Mouse (Mus musculus) gastrocnemius, adult 2 months (tissue): ENCODE data around the gene Ankrd2. TPM values are rescaled to one million over a fixed set of nuclear protein-coding genes. Genes with fewer than 3 reads are reported as not detected.

Experiments
- DNase-seq: peaks from one replicate; pipeline ENCODE4 v3.0.0; 2022
- H3K27ac ChIP-seq: fragments of 200-600 bp; 2 replicates; pipeline ENCODE4 v1.8.1; 2022; ENCODE audit warnings: mild to moderate bottlenecking
- H3K4me3 ChIP-seq: fragments of 200-600 bp; 2 replicates; pipeline ENCODE4 v1.8.1; 2022; ENCODE audit warnings: mild to moderate bottlenecking, moderate library complexity
- CTCF ChIP-seq: fragments of 200-600 bp; IDR thresholded peaks from 2 replicates; pipeline ENCODE4 v1.8.1; 2022; ENCODE audit warnings: antibody characterized with exemption, mild to moderate bottlenecking, moderate library complexity
- intact Hi-C: fragments of 180-260 bp; cut with DNase I; formaldehyde crosslinking; loops from one replicate; pipeline ENCODE4 v1.15.1; 2025
- total RNA-seq, 2 experiments: library from RNA; stranded (reverse); gene quantifications; 2 replicates each; pipeline ENCODE4 v1.2.3; 2021

Ankrd2 gene
- total RNA-seq, 2 experiments from 2014 or later: 154 to 235 TPM

GRCm38 (mm10) chr19:42019011-42019522, 16.7 kb upstream of the Ankrd2 start:
- intact Hi-C loops: no loop called here
- no peak for TF ChIP-seq CTCF
- H3K27ac ChIP-seq: peak overlapping the region; percentile 29
- no peak overlapping the region for H3K4me3 ChIP-seq
- no peak for DNase-seq

DNA sequence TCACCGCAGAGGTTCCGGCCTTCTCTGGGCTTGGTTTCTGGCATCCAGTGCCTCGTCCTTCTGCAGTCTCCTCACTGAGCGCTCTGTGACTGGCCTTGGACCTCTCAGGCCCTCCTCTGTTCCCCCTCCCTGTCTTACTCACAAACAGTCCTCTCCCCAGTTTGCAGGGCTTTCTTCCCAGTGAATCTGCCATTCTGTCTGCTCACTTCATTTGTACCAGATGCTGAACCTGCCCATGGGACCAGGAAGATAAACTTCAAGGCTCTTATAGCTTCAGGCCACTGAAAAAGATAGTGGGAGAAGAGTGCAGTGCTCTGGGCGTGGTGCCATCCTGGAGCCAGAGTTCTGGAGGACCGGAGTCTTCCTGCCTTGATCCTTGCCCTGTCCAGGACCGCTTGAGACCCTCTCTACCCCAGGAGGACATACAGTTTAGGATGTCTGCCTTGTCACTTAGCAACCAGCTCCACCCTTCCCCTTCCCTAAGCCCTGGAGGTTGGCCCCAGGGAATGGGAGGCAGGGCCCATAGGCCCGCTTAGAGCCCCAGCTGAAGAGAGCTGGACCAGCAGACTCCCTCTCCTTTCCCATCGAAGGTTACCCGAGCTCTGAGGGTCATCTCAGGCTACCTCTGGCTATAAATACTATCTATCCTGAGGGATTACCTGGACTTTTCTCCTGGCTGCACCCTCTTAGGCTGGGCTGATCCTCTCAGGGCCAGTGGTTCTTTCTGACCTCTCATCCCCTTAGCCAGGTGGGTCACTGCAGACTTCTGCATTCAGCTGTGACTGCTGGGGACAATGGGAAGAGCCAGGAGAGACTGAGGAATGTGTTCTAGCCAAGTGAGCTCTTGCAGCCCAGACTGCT, 13.9 kb upstream of the Ankrd2 start:
- DNase-seq: peak; percentile 66
- Histone ChIP-seq H3K27ac (peak overlapping the region; percentile 73), H3K4me3 (no peak overlapping the region)
- no peak for TF ChIP-seq CTCF
- intact Hi-C loops: no loop called here

- Histone ChIP-seq H3K27ac (peak overlapping the region; percentile 73), H3K4me3 (no peak overlapping the region)
- peak; percentile 71 for DNase-seq
- intact Hi-C loops: no loop called here
- TF ChIP-seq CTCF: no peak
Observed at GRCm38 (mm10) chr19:42022542-42022848, 13.3 kb upstream of the Ankrd2 start.

DNA sequence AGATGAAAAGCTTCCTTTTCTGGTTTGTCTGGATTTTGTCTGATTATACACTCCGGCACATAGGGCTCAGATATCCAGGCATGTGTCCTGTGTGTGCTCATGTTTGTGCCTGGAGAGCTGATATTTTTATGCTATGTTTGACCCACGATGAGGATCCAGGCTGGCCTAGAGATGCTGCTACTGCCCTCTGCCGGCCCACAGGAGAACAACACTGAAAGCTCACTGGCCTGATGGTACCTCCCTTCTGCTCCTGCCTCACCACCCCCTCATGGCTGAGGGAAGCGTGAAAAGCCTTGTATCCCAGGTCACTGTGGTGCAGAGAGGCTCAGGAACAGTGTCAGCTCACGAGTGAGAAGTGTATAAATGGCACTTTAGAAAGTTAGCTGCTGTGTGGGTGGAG, 9.6 kb upstream of the Ankrd2 start:
- Histone ChIP-seq H3K4me3 (no peak overlapping the region), H3K27ac (peak overlapping the region; percentile 48)
- peak; percentile 88 for DNase-seq
- TF ChIP-seq CTCF: peak; percentile 98
- intact Hi-C loops: loop anchor here (2.0 to 5.0 kb wide), 2 partner anchors 45 to 129 kb away; partner anchors contain the start of genes Mms19, Rrp12 and Ubtd1

DNA sequence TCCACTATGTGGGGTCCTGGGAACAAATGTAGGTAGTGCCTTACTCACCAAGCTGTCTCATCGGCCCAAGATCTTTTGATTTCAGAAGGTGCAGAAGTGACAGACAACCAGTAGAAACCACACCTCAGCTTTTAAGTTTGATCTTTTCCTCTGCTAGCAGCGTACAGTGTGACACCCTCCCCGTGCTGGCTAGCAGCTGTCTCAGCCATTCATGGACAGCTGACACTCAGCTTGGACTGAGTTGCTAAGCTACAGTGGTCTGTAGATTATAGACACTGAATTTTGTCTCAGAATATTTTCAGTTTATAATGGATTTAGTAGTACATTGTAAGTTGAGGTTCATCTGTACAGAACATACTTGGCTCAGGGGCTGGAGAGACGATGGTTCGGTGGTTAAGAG, 4.7 kb upstream of the Ankrd2 start:
- TF ChIP-seq CTCF: no peak
- peak overlapping the region; percentile 80 for H3K27ac ChIP-seq
- peak overlapping the region; percentile 21; the same call in 1 of the 2 replicates for H3K4me3 ChIP-seq
- intact Hi-C loops: no loop called here
- peak; percentile 43 for DNase-seq

GRCm38 (mm10) chr19:42033611-42034010, 2.2 kb upstream of the Ankrd2 start:
- peak; percentile 79 for DNase-seq
- Histone ChIP-seq H3K27ac (peak overlapping the region; percentile 77), H3K4me3 (no peak overlapping the region)
- intact Hi-C loops: no loop called here
- no peak for TF ChIP-seq CTCF

- peak overlapping the region; percentile 77 for H3K27ac ChIP-seq
- peak; percentile 46 for DNase-seq
Observed at GRCm38 (mm10) chr19:42034146-42034775, 1.5 kb upstream of the Ankrd2 start.

GRCm38 (mm10) chr19:42034881-42035455, 832 bp upstream of the Ankrd2 start:
- no peak for TF ChIP-seq CTCF
- peak overlapping the region; percentile 77 for H3K27ac ChIP-seq
- peak; percentile 22 for DNase-seq
- H3K4me3 ChIP-seq: peak overlapping the region; percentile 34
- intact Hi-C loops: loop anchor here (1.0 to 5.0 kb wide), 3 partner anchors 34 to 132 kb away; no protein-coding TSS in a partner anchor

More at GRCm38 (mm10) chr19:42034146-42034775, 1.5 kb upstream of the Ankrd2 start:
- no peak overlapping the region for H3K4me3 ChIP-seq
- no peak for TF ChIP-seq CTCF
- intact Hi-C loops: no loop called here

- peak overlapping the region; percentile 77 for H3K27ac ChIP-seq
- DNase-seq: peak; percentile 41
- no peak for TF ChIP-seq CTCF
- intact Hi-C loops: loop anchor here (5.0 kb wide), 2 partner anchors 116 to 131 kb away; no protein-coding TSS in a partner anchor
- peak overlapping the region; percentile 38 for H3K4me3 ChIP-seq
Observed at GRCm38 (mm10) chr19:42036357-42036756, 557 bp downstream of the Ankrd2 start.

DNA sequence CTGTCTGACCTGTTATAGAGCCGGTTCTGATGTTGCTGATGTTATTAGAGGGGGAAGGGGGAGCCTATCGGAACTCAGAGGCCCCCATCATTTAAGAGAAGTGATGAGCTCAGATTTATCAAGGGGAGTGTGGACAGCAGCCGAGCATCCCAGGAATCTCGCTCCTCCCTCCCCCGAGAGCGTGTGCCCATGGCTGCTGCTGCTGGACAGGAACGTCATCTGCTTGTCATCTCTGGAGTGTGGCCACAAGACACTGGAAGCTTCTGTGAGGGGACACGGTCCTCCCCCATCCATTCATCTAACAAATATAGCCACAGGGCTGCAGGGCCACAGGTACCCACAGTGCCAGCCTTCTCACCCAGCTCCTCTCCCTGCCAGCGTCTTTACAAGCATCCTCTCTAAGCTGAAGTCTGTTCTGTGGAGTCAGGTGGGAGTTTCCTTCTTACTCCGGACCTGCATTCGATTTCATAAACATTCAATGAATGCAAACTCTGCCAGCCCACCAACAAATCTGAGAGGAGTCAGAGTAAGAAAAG, 1.4 kb downstream of the Ankrd2 start:
- TF ChIP-seq CTCF: no peak
- peak; percentile 50 for DNase-seq
- intact Hi-C loops: loop anchor here (5.0 kb wide), 2 partner anchors 115 to 130 kb away; no protein-coding TSS in a partner anchor
- Histone ChIP-seq H3K27ac (peak overlapping the region; percentile 77), H3K4me3 (peak overlapping the region; percentile 38)

GRCm38 (mm10) chr19:42038310-42038709, 2.5 kb downstream of the Ankrd2 start:
- H3K27ac ChIP-seq: no peak overlapping the region
- H3K4me3 ChIP-seq: no peak overlapping the region
- DNase-seq: peak; percentile 11
- no peak for TF ChIP-seq CTCF
- intact Hi-C loops: loop anchor here (5.0 kb wide), 2 partner anchors 114 to 129 kb away; no protein-coding TSS in a partner anchor

DNA sequence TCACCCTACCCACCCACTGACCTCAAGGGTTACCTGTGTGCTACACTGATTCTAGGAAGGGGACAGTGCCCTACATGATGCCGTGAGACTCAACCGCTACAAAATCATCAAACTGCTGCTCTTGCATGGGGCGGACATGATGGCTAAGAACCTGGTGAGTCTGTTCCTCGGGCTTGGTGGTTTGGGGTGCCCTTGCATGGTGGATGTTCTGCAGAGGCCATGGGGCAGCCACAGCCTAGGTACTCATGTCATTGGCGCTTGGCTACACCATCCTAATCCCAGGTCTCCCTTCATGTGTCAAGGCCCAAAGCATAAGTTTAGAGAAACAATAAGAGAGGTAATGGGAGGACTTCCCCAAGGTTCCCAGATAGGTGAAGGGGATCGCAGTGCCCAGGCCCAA, 8.2 kb downstream of the Ankrd2 start:
- Histone ChIP-seq H3K27ac (no peak overlapping the region), H3K4me3 (no peak overlapping the region)
- DNase-seq: no peak
- intact Hi-C loops: no loop called here
- TF ChIP-seq CTCF: no peak
